Mouse (Mus musculus) heart, embryonic 13.5 days (tissue): ENCODE results near the gene Aacs. TPM values are rescaled to one million over a fixed set of nuclear protein-coding genes. Genes with fewer than 3 reads are reported as not detected.

Experiments
- ATAC-seq: fragments of 200-750 bp; cut with Nextera tagmentation; 2 replicates; pipeline ENCODE4 v1.8.0; 2017; ENCODE audit warnings: moderate TSS enrichment; ENCODE audit not compliant: insufficient number of reproducible peaks, low FRiP score, low TSS enrichment; ENCODE audit errors: extremely low read depth
- H3K27ac ChIP-seq: fragments of 300-500 bp; sonication (generic); replicated peaks from 2 replicates; pipeline ENCODE4 v1.5.1; 2015; ENCODE audit warnings: moderate library complexity, mild to moderate bottlenecking, inconsistent platforms
- H3K27me3 ChIP-seq: fragments of 300-500 bp; sonication (generic); replicated peaks from 2 replicates; pipeline ENCODE4 v1.6.1; 2015; ENCODE audit warnings: mild to moderate bottlenecking, inconsistent platforms
- H3K36me3 ChIP-seq: fragments of 300-500 bp; sonication (generic); 2 replicates; pipeline ENCODE4 v1.6.1; 2015; ENCODE audit warnings: mild to moderate bottlenecking, inconsistent platforms
- H3K4me1 ChIP-seq: fragments of 300-500 bp; sonication (generic); 2 replicates; pipeline ENCODE4 v1.6.1; 2015; ENCODE audit warnings: inconsistent platforms
- H3K4me2 ChIP-seq: fragments of 300-500 bp; sonication (generic); 2 replicates; pipeline ENCODE4 v1.6.1; 2015; ENCODE audit warnings: inconsistent platforms, mild to moderate bottlenecking, moderate library complexity
- H3K4me3 ChIP-seq: fragments of 300-500 bp; sonication (generic); 2 replicates; pipeline ENCODE4 v1.5.1; 2015; ENCODE audit warnings: moderate library complexity, mild to moderate bottlenecking, inconsistent platforms
- H3K9ac ChIP-seq: fragments of 300-500 bp; sonication (generic); 2 replicates; pipeline ENCODE4 v1.6.1; 2015; ENCODE audit warnings: inconsistent platforms, mild to moderate bottlenecking, moderate library complexity
- H3K9me3 ChIP-seq: fragments of 300-500 bp; sonication (generic); 2 replicates; pipeline ENCODE4 v1.6.1; 2016; ENCODE audit warnings: inconsistent platforms
- WGBS: fragments of 180-500 bp; shearing (Covaris S2); methylation state at CpG from one replicate; pipeline ENCODE4 v1.1.7; 2015; ENCODE audit warnings: mixed read lengths; 5-methylcytosine and 5-hydroxymethylcytosine counted together
- polyA plus RNA-seq: library from polyadenylated mRNA; unstranded; fragments of >200 nt; fragmentation: Nextera tagmentation; extraction: Ambion mirVana; gene quantifications from 2 replicates; pipeline ENCODE4 v1.2.1, GENCODE M21; 2015

The Aacs gene
- polyA plus RNA-seq, 1 experiment from 2014 or later = 15.3 TPM

DNA sequence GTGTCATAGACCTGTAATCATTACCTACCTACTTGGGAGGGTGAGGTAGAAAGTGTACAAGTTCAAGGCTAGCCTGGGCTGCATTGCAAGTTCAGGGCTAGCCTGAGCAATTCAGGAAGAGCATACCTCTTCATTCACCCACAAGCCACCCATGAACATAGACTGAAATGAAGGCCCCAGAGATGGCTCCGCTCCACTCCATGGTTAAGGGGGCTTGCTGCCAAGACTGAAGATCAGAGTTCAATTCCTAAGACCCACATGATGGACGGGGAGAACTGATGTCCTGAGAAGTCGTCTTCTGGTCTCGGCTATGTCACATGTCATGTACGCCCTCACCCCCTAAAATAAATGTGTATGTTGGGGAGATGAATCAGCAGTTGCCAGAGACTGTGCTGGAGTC is 9.1 kb upstream of the Aacs start:
- no peak overlapping the region for H3K27ac ChIP-seq
- H3K36me3 ChIP-seq = no peaks in the 10 kb centered on the region
- no peak overlapping the region for H3K4me3 ChIP-seq
- peak overlapping the region; percentile 71; the same call in 1 of the 2 replicates for H3K4me2 ChIP-seq
- no peaks in the 10 kb centered on the region for H3K27me3 ChIP-seq
- ATAC-seq = no peak
- H3K4me1 ChIP-seq = peaks cover 5% of the 10 kb centered on the region
- no peak overlapping the region for H3K9ac ChIP-seq
- H3K9me3 ChIP-seq = no peaks in the 10 kb centered on the region
- WGBS = 82% methylated on average over 5 of the region's 5 CpGs

DNA sequence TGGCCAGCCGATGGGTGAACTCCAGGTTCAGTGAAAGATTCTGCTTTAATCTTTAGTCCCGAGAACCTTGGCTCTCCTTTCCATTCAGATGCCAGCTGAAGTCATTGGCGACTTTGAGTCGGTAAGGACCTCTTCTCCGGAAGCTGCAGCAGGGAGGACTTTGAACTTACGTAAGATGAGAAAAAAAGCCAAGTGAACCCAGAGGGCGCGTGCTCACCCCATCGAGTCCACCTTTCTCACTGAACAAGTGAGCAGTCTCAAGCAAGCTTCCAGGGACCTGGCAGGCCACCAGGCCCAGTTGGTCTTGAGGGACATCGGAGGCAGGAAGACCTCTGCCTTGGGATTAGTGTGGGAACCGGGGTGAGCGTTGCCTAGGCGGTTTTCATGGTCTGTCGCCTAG is 8.4 kb upstream of the Aacs start:
- H3K4me1 ChIP-seq = peaks cover 5% of the 10 kb centered on the region
- WGBS = 85% methylated on average over 14 of the region's 14 CpGs
- H3K9me3 ChIP-seq = no peaks in the 10 kb centered on the region
- no peak for ATAC-seq
- H3K36me3 ChIP-seq = no peaks in the 10 kb centered on the region
- H3K4me3 ChIP-seq = no peak overlapping the region
- H3K9ac ChIP-seq = no peak overlapping the region
- H3K27ac ChIP-seq = no peak overlapping the region
- no peak overlapping the region for H3K4me2 ChIP-seq
- no peaks in the 10 kb centered on the region for H3K27me3 ChIP-seq

DNA sequence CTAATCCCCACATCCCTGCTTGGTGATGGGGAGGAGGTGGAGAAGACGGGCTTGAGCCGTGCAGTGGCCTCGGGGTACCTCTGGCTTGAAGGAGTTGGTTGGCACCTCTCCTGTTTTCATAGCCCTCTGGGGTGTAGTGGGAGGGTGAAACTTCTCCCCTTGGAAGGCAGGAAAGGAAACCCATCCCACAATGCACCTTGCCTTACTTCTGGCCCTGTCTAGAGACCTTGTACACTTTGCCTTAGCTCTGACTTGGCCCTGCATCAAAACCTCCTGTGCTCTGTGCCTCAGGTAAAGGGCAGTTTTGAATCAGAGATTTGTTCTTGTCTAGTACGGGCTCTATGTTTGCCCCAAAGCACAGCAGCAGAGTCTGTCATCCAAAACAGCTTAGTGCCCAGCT is 4.9 kb upstream of the Aacs start:
- no peaks in the 10 kb centered on the region for H3K9me3 ChIP-seq
- H3K27ac ChIP-seq = no peak overlapping the region
- no peak for ATAC-seq
- WGBS = 83% methylated on average over 4 of the region's 4 CpGs
- 0 out of 2 replicates have a peak, but pooled peaks cover 4% of the 10 kb centered on the region for H3K4me1 ChIP-seq
- H3K4me3 ChIP-seq = no peak overlapping the region
- no peak overlapping the region for H3K9ac ChIP-seq
- H3K27me3 ChIP-seq = no peaks in the 10 kb centered on the region
- H3K4me2 ChIP-seq = no peak overlapping the region
- H3K36me3 ChIP-seq = no peaks in the 10 kb centered on the region

DNA sequence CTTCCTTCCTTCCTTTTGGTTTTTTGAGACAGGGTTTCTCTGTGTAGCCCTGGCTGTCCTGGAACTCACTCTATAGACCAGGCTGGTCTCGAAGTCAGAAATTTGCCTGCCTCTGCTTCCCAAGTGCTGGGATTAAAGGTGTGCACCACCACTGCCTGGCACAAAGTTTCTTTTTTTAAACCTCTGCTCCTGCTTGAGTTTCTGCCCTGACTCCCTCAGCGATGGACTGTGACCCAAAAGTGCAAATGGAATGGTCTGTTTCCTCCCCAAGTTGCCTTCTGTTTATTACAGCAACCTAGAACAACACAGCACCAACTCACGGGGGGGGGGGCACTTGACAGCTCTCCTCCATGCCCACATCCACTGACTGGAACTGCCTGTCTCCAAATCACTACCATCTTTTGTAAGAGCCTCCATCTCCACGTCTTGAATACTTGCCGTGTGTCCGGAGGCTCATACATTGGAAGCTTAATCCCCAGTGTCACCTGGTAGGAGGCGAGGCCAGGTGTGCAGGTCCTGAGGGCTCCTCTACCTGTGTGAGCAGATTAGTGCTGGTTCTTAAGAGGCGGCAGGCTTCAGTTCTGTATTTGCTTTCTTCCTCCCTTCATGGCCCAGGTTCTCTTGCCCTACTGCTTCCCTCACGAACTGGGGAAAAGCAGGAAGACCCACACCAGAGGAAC is 2.7 kb upstream of the Aacs start:
- Histone ChIP-seq H3K27me3 (no peaks in the 10 kb centered on the region), H3K4me1 (peaks cover 21% of the 10 kb centered on the region), H3K4me2 (no peak overlapping the region), H3K27ac (no peak overlapping the region), H3K36me3 (no peaks in the 10 kb centered on the region), H3K4me3 (no peak overlapping the region), H3K9me3 (no peaks in the 10 kb centered on the region), H3K9ac (no peak overlapping the region)
- no peak for ATAC-seq
- WGBS = 66% methylated on average over 9 of the region's 9 CpGs

DNA sequence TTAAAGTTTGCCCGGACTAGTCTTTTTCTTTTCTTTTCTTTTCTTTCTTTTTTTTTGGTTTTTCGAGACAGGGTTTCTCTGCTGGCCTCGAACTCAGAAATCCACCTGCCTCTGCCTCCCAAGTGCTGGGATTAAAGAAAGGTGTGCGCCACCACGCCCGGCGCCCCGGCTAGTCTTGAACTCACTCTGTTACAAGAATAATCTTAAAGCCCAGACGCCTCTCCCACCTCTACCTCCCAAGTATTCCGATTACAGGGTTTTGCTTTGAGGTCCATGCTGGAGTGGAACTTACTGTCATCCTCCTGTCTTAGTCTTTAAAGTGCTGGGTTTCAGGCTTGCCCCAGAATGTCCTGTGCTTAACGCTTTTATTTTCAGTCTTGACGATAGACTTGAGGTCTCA is 584 bp upstream of the Aacs start:
- Histone ChIP-seq H3K27me3 (no peaks in the 10 kb centered on the region), H3K27ac (no peak overlapping the region), H3K4me2 (peak overlapping the region; percentile 93), H3K36me3 (no peaks in the 10 kb centered on the region), H3K9me3 (no peaks in the 10 kb centered on the region), H3K9ac (peak overlapping the region; percentile 88), H3K4me3 (peak overlapping the region; percentile 80), H3K4me1 (peaks cover 21% of the 10 kb centered on the region)
- ATAC-seq = no peak
- WGBS = 51% methylated on average over 12 of the region's 12 CpGs

DNA sequence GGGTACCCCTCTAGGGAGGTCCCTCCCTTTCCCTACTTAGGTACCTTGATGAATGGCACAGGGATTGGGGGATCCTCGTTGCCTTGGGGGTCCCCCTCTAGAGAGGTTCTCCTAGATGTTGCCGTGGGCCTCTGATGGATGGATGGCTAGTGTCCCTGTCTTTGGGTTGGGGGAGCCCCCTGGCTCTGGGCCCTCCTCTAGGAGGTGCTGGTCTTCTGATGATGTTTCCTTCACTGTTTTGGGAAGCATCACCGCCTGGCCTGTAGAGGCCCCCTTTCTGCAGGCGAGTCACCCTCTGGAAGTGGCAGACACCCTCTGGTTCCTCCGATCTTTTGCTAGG is 642 bp downstream of the Aacs start:
- no peak for ATAC-seq
- H3K4me1 ChIP-seq = peaks cover 21% of the 10 kb centered on the region
- peak overlapping the region; percentile 40 for H3K27ac ChIP-seq
- no peaks in the 10 kb centered on the region for H3K36me3 ChIP-seq
- no peaks in the 10 kb centered on the region for H3K27me3 ChIP-seq
- H3K9ac ChIP-seq = peak overlapping the region; percentile 88
- H3K4me2 ChIP-seq = peak overlapping the region; percentile 93
- 24% methylated on average over 5 of the region's 5 CpGs for WGBS
- peak overlapping the region; percentile 80 for H3K4me3 ChIP-seq
- no peaks in the 10 kb centered on the region for H3K9me3 ChIP-seq

DNA sequence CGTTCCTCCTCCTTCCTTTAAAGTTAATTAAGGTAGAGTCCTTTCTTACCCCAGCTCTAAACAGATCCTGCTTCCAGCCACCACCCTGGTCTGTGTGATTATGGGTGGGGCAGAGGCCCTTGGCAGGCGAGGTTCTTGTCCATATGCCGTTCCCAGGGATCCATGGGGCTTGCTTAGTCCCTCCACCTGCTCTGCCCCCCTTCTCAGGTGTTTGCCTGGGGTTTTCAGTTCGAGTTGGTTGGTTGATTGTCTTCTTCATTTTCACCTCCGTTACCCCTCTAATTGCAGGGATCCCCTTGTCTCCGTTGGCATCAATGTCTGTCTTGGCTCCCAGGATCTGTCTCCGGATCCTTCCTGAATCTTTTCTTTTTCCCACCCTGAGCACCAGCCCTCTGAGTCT is 1.2 kb downstream of the Aacs start:
- H3K4me2 ChIP-seq = peak overlapping the region; percentile 93
- H3K27ac ChIP-seq = no peak overlapping the region
- 67% methylated on average over 7 of the region's 7 CpGs for WGBS
- no peaks in the 10 kb centered on the region for H3K36me3 ChIP-seq
- H3K4me1 ChIP-seq = peaks cover 21% of the 10 kb centered on the region
- H3K27me3 ChIP-seq = no peaks in the 10 kb centered on the region
- peak overlapping the region; percentile 80 for H3K4me3 ChIP-seq
- no peak for ATAC-seq
- no peaks in the 10 kb centered on the region for H3K9me3 ChIP-seq
- peak overlapping the region; percentile 88 for H3K9ac ChIP-seq

DNA sequence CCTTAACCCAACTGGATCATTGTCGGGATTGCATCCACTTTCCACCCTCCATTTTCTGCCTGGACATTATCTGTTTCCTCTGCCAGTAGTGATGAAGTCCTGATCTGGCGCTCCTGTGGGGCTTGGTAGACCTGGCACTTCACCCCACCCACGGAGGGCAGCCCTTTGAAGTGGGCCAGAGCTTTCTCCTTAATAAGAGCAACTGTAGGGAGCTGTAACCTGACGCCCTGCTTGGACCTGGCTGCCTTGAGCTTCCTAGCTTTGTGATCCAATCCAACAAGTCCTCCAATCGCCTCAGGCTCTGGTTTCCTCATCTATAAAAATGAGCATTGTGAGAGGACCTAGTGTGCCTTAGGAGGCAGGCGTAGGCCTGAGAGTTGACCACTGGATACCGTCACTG is 1.9 kb downstream of the Aacs start:
- 0 out of 2 replicates have a peak overlapping the region, but pooled peaks have one; percentile 93 for H3K4me2 ChIP-seq
- 67% methylated on average over 7 of the region's 7 CpGs for WGBS
- ATAC-seq = no peak

DNA sequence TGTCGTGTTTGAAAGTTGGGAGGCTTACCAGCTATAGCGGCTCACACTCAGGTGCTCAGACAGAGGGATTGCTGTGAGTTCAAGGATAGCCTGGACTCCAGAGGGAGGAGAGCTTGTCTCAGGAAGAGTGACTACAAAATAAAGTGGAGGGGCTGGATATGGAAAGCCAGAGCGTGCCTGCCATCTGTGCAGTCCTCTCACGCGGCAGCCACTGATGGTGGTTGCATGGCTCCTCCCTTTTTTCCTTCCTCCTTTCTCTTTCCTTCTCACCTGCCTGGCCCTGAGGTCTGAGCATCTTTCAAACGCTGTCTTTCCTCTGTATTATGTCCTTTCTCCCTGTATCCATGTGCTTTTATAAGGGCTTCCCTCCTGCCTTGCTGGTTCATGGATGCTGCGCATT is 2.4 kb downstream of the Aacs start:
- Histone ChIP-seq H3K9ac (no peak overlapping the region), H3K4me2 (no peak overlapping the region), H3K36me3 (peaks cover 6% of the 10 kb centered on the region), H3K27ac (no peak overlapping the region), H3K9me3 (no peaks in the 10 kb centered on the region), H3K27me3 (no peaks in the 10 kb centered on the region), H3K4me3 (no peak overlapping the region), H3K4me1 (peaks cover 21% of the 10 kb centered on the region)
- no peak for ATAC-seq
- WGBS = 79% methylated on average over 7 of the region's 7 CpGs

More for the DNA sequence above, 1.9 kb downstream of the Aacs start:
- H3K4me3 ChIP-seq = no peak overlapping the region
- H3K27me3 ChIP-seq = no peaks in the 10 kb centered on the region
- no peak overlapping the region for H3K9ac ChIP-seq
- H3K27ac ChIP-seq = no peak overlapping the region
- H3K36me3 ChIP-seq = peaks cover under 1% of the 10 kb centered on the region
- H3K9me3 ChIP-seq = no peaks in the 10 kb centered on the region
- peaks cover 21% of the 10 kb centered on the region for H3K4me1 ChIP-seq

DNA sequence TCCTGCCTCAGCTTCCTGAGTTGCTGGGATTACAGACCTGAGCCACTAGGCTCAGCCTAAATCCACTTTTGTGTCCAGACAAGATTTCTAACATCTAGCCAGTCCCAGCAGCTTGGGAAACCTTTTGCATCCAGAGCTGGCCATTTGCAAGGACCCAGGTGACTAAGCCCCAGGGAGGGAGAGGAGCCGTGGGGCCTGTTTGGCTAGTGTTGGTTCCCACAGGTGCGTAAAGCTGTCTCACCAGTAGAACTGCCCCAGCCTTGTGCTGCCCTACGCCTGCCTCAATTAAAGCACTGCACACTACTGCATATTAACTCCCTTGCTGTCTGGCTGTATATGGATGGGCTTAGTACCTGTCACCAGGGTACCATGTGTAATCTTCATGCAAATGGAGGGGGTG is 3.8 kb downstream of the Aacs start:
- Histone ChIP-seq H3K9me3 (no peaks in the 10 kb centered on the region), H3K9ac (no peak overlapping the region), H3K36me3 (peaks cover 14% of the 10 kb centered on the region), H3K27ac (no peak overlapping the region), H3K4me3 (no peak overlapping the region), H3K27me3 (no peaks in the 10 kb centered on the region), H3K4me2 (no peak overlapping the region), H3K4me1 (peaks cover 21% of the 10 kb centered on the region)
- 79% methylated on average over 3 of the region's 3 CpGs for WGBS
- no peak for ATAC-seq

DNA sequence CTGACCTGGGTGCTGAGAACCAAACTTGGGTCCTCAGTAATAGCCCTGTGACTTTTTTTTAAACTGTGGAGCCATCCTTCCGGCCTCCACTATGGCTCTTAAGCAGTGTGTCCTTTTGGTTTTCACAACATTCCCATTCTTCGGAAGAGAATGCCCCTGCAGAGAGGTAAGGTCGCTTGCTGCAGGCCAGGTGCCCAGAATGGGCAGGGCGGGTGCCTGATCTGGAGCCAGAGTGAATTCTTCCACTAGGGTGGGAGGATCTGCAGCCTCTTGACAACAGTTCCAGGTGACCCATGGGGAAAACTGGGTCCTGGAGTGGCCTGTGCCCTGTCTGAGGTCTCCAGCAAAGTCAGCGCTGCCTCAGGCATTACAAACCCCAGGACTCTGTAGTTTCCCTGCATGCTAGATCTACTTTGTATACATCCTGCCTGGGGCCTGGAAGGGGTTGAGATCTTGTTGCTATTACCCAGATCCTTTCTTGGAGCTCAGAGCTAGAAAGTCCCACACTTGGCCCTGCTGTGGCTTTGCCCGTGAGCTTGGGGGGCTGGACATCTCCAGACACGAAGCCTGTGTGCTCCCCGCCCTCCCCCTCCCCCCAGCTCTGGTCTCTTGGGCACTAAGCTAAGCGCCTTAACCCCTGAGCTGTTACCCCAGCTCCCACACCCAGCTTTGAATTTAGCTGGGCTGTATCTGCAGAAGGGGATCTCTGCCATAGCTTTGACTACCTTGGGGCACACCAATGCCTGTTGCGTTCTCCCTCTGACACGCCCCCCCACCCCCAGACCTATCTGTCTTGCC is 5.0 kb downstream of the Aacs start:
- Histone ChIP-seq H3K4me1 (peaks cover 17% of the 10 kb centered on the region), H3K9ac (no peak overlapping the region), H3K4me3 (no peak overlapping the region), H3K4me2 (no peak overlapping the region), H3K36me3 (peaks cover 26% of the 10 kb centered on the region), H3K9me3 (no peaks in the 10 kb centered on the region), H3K27me3 (no peaks in the 10 kb centered on the region), H3K27ac (no peak overlapping the region)
- WGBS = 76% methylated on average over 11 of the region's 11 CpGs
- no peak for ATAC-seq

DNA sequence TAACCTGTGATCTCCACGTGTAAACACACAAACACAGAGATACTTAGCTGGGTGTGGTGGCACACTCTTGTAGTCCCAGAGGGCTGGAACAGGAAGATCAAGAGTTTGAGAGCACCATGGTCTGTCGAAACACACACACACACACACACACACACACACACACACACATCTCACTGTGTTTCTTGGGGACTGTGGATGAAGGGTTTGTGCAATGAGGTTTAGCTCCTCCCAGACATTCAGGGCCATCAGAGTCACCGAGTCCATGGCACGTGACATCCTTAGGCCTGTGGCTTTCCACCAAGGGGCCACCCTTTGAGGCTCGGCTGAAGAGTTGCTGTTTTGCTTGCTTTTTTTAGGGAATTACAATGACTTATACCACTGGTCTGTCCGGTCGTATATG is 6.9 kb downstream of the Aacs start:
- Histone ChIP-seq H3K9ac (no peak overlapping the region), H3K4me2 (no peak overlapping the region), H3K27ac (no peak overlapping the region), H3K27me3 (no peaks in the 10 kb centered on the region), H3K4me1 (peaks cover 1% of the 10 kb centered on the region), H3K4me3 (no peak overlapping the region), H3K9me3 (no peaks in the 10 kb centered on the region), H3K36me3 (peaks cover 31% of the 10 kb centered on the region)
- WGBS = 87% methylated on average over 7 of the region's 7 CpGs
- ATAC-seq = no peak
